Mouse (Mus musculus) heart, adult 2 months (tissue): ENCODE measurements around the gene Anapc5. TPM values are rescaled to one million over a fixed set of nuclear protein-coding genes. Genes with fewer than 3 reads are reported as not detected.
A peak's percentile ranks its signal among the peaks of the same experiment; 100 is the strongest.

Source experiments
- DNase-seq, 2 experiments: peaks; one replicate each; pipeline ENCODE4 v3.0.0; 2021
- H3K27ac ChIP-seq: fragments of 200-600 bp; 2 replicates; pipeline ENCODE4 v1.8.1; 2022
- H3K27me3 ChIP-seq: fragments of 200-500 bp; 2 replicates; pipeline ENCODE4 v1.6.1; 2012; ENCODE audit warnings: mild to moderate bottlenecking, low read length, inconsistent platforms, mixed read lengths; ENCODE audit not compliant: control insufficient read depth, insufficient read depth
- H3K36me3 ChIP-seq: fragments of 200-500 bp; 2 replicates; pipeline ENCODE4 v1.6.1; 2012; ENCODE audit warnings: low read length, inconsistent platforms; ENCODE audit not compliant: control insufficient read depth, insufficient read depth
- H3K4me1 ChIP-seq: fragments of 200-500 bp; 2 replicates; pipeline ENCODE4 v1.6.1; 2011; ENCODE audit warnings: low read length; ENCODE audit not compliant: control insufficient read depth, insufficient read depth
- H3K4me3 ChIP-seq: fragments of 200-600 bp; 2 replicates; pipeline ENCODE4 v1.8.1; 2022
- H3K79me2 ChIP-seq: fragments of 200-500 bp; replicated peaks from 2 replicates; pipeline ENCODE4 v1.6.1; 2012; ENCODE audit warnings: mild to moderate bottlenecking, inconsistent platforms, low read length, moderate library complexity, mixed read lengths; ENCODE audit not compliant: control insufficient read depth, insufficient read depth
- H3K9ac ChIP-seq: fragments of 200-500 bp; 2 replicates; pipeline ENCODE4 v1.6.1; 2012; ENCODE audit warnings: low read depth, mild to moderate bottlenecking, control low read depth, inconsistent platforms, low read length, mixed read lengths
- CTCF ChIP-seq: fragments of 200-600 bp; IDR thresholded peaks from 2 replicates; pipeline ENCODE4 v1.8.1; 2022; ENCODE audit warnings: antibody characterized with exemption, mild to moderate bottlenecking, moderate library complexity
- EP300 ChIP-seq: fragments of 200-500 bp; IDR thresholded peaks from 2 replicates; pipeline ENCODE4 v1.6.1; 2011; ENCODE audit warnings: low read depth, low read length, control low read depth; ENCODE audit not compliant: insufficient read depth
- POLR2A ChIP-seq: fragments of 200-500 bp; IDR thresholded peaks from 2 replicates; pipeline ENCODE4 v1.6.1; 2011; ENCODE audit warnings: mild to moderate bottlenecking, low read depth, low read length, control low read depth; ENCODE audit not compliant: insufficient read depth
- WGBS: fragments of 180-500 bp; shearing (Covaris S2); methylation state at CpG from one replicate; pipeline ENCODE4 v1.1.7; 2018; 5-methylcytosine and 5-hydroxymethylcytosine counted together
- intact Hi-C: fragments of 180-260 bp; cut with DNase I; formaldehyde crosslinking; loops from one replicate; pipeline ENCODE4 v1.15.1; 2025
- long read RNA-seq: library from polyadenylated mRNA; stranded (forward); transcript quantifications from one replicate; pipeline ENCODE4 v2.0.0, GENCODE M21; 2021
- polyA plus RNA-seq: library from polyadenylated mRNA; depleted of rRNA; stranded (reverse); fragments of >200 nt; gene quantifications from 2 replicates; pipeline ENCODE4 v1.2.3, GENCODE M21; 2012; rRNA removed
- total RNA-seq, 2 experiments: library from RNA; stranded (reverse); gene quantifications; 2 replicates each; pipeline ENCODE4 v1.2.3; 2021

Gene Anapc5
- 100 to 1,000 TPM; 150 to 165 TPM for total RNA-seq
- polyA plus RNA-seq = 210 and 302 TPM in 2 replicates
- long read RNA-seq, transcript Anapc5-201 (17 exons, 2,760 nt) = major isoform, 116 of 232 reads
- long read RNA-seq, transcript Anapc5-218 (17 exons, 2,404 nt) = minor isoform, 77 of 232 reads
- long read RNA-seq, partial matches to known transcripts = 5 of 232 reads
- long read RNA-seq, other reads (novel, unspliced or antisense) = 29 of 232 reads

DNA sequence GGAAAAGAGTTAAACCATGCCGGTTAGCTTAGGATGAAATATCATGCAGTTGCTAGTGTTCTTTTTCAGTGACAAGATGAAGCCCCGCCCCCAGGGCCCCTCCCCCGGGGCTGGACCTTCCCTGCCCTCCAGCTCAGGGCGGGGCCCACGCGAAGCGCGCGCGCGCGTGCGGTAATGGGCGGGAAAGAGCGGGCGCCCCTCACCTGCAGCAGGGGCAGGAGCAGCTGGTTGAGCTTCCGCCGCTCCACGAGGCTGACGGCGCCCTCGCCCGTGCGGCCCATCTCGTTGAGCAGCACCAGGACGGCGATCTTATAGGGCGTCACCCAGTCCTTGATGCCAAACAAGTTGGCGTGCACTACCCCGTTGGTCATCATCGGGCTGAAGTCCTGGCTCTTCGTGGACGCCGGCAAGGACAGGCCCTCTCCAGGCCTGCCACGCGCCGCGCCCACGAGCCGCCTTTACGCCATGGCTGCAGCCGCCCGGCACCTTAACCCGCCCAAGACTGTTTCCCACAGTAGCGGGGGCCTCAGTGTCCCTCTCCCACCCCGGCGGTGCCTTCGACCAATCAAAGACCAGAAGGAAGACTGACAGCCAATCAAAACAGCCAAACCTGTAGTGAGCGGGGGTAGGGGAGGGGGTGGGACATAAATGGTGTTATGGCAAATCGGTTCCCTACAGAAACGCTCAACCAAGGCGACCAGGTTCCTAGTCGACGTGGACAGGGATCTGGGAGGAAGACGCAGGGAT is at the start of gene Anapc5:
Gene Anapc5 (minus strand): TSS at position 563 of the 747 bp plus-strand sequence.
- under 1% methylated on average over 54 of the region's 55 CpGs for WGBS
- Histone ChIP-seq H3K4me3 (peak within 1 kb of the TSS; percentile 96), H3K79me2 (no peaks in the 10 kb centered on the region), H3K36me3 (0 out of 2 replicates have a peak, but pooled peaks cover 2% of the 10 kb centered on the region), H3K4me1 (no peaks in the 10 kb centered on the region), H3K27ac (peak within 1 kb of the TSS; percentile 97), H3K27me3 (no peaks in the 10 kb centered on the region), H3K9ac (peak within 1 kb of the TSS; percentile 79)
- TF ChIP-seq EP300 (peak; percentile 81), CTCF (no peak), POLR2A (peak; percentile 90)
- DNase-seq = peak; percentile 92 to 94
- intact Hi-C loops = loop anchor here (1.0 to 5.0 kb wide), 2 partner anchors 28 to 81 kb away; no protein-coding TSS in a partner anchor

- H3K4me3 ChIP-seq = no peak overlapping the region
- WGBS = 89% methylated on average over 2 of the region's 2 CpGs
- H3K79me2 ChIP-seq = no peaks in the 10 kb centered on the region
- no peak overlapping the region for H3K27ac ChIP-seq
- no peaks in the 10 kb centered on the region for H3K4me1 ChIP-seq
- H3K9ac ChIP-seq = no peak overlapping the region
- 0 out of 2 replicates have a peak, but pooled peaks cover 2% of the 10 kb centered on the region for H3K36me3 ChIP-seq
- TF ChIP-seq CTCF = no peak
- TF ChIP-seq POLR2A = no peak
- TF ChIP-seq EP300 = no peak
- intact Hi-C loops = no loop called here
- no peak for DNase-seq
- no peaks in the 10 kb centered on the region for H3K27me3 ChIP-seq
These were observed 41.9 kb upstream of the Anapc5 start for GRCm38 (mm10) chr5:122863053-122863452.

DNA sequence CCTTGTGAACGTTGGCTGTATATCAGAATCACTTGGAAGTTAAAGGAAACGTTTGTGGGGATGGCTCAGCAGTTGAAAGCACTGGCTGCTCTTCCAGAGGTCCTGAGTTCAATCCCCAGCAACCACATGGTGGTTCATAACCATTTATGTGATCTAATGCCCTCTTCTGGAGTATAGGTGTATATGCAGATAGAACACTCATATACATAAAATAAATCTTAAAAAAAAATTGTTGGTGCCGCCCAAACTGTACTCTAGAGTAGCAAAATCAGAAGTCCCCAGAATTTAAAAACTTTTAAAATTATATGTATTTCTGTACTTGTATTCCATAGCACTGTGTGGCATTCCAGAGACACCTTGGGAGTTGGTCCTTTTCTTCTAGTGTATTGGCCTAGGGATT is 34.7 kb upstream of the Anapc5 start:
- 51% methylated on average over 3 of the region's 3 CpGs for WGBS
- Histone ChIP-seq H3K36me3 (no peaks in the 10 kb centered on the region), H3K4me1 (peaks cover 2% of the 10 kb centered on the region), H3K27ac (no peak overlapping the region), H3K27me3 (no peaks in the 10 kb centered on the region), H3K4me3 (no peak overlapping the region), H3K79me2 (peaks cover 3% of the 10 kb centered on the region; the same call in 1 of the 2 replicates), H3K9ac (no peak overlapping the region)
- intact Hi-C loops = no loop called here
- DNase-seq = no peak
- TF ChIP-seq CTCF = peak; percentile 43
- no peak for TF ChIP-seq EP300

DNA sequence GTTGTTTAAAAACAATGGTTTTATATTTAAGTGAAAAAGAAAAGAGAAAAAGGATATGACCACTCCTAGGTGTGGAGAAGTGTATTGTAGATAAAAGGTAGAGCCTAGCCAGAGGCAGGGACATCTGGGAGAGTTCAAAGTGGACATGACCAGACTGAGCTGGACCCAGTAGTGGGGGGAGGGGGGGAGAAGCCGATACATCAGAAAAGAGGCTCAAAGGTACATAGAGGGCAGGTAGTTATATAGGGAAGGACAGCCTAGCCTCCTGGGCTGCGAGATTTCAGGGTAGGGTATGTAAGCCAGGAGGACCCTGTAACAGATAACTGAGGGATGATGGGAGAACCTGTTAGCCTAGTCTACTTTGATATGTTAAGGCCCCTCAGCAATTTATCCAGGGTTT is 31.5 kb upstream of the Anapc5 start:
- WGBS = 80% methylated on average over 2 of the region's 2 CpGs
- intact Hi-C loops = loop anchor here (5.0 kb wide), 1 partner anchor 40 kb away; no protein-coding TSS in a partner anchor
- no peaks in the 10 kb centered on the region for H3K27me3 ChIP-seq
- peaks cover 4% of the 10 kb centered on the region; the same call in 1 of the 2 replicates for H3K79me2 ChIP-seq
- TF ChIP-seq CTCF (no peak), EP300 (no peak), POLR2A (no peak)
- H3K4me1 ChIP-seq = peaks cover 5% of the 10 kb centered on the region
- H3K36me3 ChIP-seq = no peaks in the 10 kb centered on the region
- no peak overlapping the region for H3K9ac ChIP-seq
- H3K27ac ChIP-seq = no peak overlapping the region
- H3K4me3 ChIP-seq = no peak overlapping the region
- no peak for DNase-seq

DNA sequence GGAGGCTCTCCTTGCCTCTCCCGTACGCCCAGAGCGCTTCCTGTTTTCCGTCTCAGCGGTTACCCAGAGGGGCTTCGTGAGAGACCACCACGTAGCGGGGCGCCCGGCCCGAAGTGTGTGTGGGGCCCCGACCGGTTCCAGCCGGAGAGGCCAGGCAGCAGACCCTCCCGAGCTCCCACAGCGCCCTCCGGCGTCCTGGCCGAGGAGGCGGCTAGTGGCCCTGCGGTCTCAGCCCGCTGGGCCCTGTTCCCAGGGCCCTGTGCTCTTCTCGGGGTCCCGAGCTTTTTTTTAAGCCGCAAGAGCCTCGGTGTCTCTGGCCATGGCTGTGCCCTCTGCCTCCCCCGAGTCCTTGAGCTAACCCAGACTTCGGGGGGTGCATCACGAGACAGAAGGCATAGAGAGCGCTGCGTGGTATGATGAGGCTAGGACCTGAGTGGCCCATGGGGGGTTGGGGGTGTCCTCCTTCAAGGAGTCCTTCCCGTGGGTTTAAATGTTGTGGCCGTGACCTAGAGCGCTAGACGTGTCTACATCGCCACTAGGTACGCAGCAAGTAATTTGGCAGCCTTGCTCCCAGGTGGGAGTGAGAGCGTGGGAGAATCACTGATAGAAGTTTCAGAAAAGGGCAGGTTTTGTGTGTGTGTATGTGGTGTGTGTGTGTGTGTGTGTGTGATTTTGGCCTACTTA is 29.3 kb upstream of the Anapc5 start:
- H3K9ac ChIP-seq = peak overlapping the region; percentile 98
- peaks cover 5% of the 10 kb centered on the region for H3K4me1 ChIP-seq
- intact Hi-C loops = loop anchor here (5.0 kb wide), 1 partner anchor 38 kb away; no protein-coding TSS in a partner anchor
- peaks cover 2% of the 10 kb centered on the region; the same call in 1 of the 2 replicates for H3K79me2 ChIP-seq
- WGBS = 1% methylated on average over 38 of the region's 38 CpGs
- H3K27me3 ChIP-seq = no peaks in the 10 kb centered on the region
- H3K4me3 ChIP-seq = peak overlapping the region; percentile 100
- H3K36me3 ChIP-seq = no peaks in the 10 kb centered on the region
- H3K27ac ChIP-seq = peak overlapping the region; percentile 96
- DNase-seq = no peak
- TF ChIP-seq EP300 (no peak), CTCF (peak; percentile 63)
